Mouse (Mus musculus) heart, adult 2 months (tissue): ENCODE measurements around the gene Nek4.

Experiments
- EP300 ChIP-seq: fragments of 200-500 bp; IDR thresholded peaks from 2 replicates; pipeline ENCODE4 v1.6.1; 2011; ENCODE audit warnings: low read depth, low read length, control low read depth; ENCODE audit not compliant: insufficient read depth
- POLR2A ChIP-seq: fragments of 200-500 bp; IDR thresholded peaks from 2 replicates; pipeline ENCODE4 v1.6.1; 2011; ENCODE audit warnings: mild to moderate bottlenecking, low read depth, low read length, control low read depth; ENCODE audit not compliant: insufficient read depth

DNA sequence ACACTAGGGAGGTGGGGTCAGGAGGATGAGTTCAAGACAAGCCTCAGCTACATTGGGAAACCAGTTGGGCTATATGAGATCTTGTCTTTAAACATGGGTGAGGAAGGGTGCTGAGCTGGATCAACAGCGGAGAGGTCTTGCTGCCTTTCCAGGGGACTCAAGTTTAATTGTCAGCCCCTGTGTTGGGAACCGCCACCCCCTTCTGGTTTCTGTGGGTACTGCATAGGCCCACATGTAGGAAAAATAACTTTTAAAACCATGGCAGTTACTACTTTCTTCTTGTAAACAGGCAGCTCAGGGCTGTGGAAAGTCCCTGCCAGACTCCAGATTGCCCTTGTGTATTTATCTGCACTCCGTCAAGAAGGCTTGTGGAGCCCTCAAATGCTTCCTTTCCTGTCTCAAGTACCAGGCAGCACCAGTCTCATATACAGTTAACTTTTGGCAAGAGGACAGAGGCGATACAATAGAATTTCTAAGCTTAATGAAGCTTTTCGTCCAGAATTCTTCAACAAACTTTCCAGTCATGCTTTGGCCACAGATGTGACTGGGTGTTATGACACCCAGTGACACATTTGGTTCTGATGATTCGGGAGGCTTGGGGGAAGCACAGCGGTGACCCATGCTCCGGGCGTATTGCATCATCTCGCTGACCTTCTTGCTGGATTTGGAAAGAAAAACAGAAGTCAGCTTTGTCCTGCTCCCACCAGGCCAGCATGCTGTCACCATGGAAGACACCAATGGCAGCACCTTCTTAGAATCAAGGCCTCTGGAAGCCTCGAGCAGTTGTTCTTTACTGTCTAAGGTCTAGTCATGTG, 7.1 kb upstream of the Nek4 start:
- TF ChIP-seq EP300: 0 out of 2 replicates have a peak, but pooled peaks have one; percentile 18
- no peak for TF ChIP-seq POLR2A
